Mouse (Mus musculus) liver, adult (tissue): ENCODE measurements around the gene Aars2.
A peak's percentile ranks its signal among the peaks of the same experiment; 100 is the strongest.

Source experiments
- GATA4 ChIP-seq: IDR thresholded peaks from 2 replicates; pipeline ENCODE4 v1.6.1; 2014; ENCODE audit warnings: mild to moderate bottlenecking, low read length; ENCODE audit not compliant: insufficient replicate concordance

Aars2 gene

GRCm38 (mm10) chr17:45557998-45558862 lies 51.6 kb downstream of the Aars2 start:
- no peak for TF ChIP-seq GATA4

- TF ChIP-seq GATA4, result no peak
Measured at GRCm38 (mm10) chr17:45559732-45560525, 53.3 kb downstream of the Aars2 start.

DNA sequence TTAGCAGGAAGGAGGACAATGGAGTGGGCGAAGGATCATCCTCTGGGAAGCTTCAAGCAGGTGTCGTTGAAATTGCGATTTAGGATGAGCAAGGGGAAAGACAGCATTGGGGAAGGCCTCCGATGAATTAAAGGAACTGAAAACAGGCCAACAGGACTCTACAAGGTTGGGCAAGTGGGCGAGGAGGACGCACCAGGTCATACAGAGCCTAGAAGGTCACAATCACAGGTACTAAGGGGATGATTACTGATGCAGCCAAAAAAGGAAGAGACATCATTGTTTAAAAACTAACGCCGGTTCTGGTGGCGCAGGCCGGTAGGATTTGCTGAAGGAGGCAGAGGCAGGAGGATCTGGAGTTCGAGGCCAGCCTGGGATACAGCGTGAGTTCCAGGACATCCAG lies 56.6 kb downstream of the Aars2 start:
- TF ChIP-seq GATA4, result no peak

GRCm38 (mm10) chr17:45563655-45564530 lies 57.3 kb downstream of the Aars2 start, which contains the start of gene Slc35b2:
Gene Slc35b2, plus strand, starts transcription at chr17:45563874.
- TF ChIP-seq GATA4, result peak; percentile 39; the same call in 1 of the 2 replicates

GRCm38 (mm10) chr17:45564531-45565084 lies 58.0 kb downstream of the Aars2 start:
- no peak for TF ChIP-seq GATA4

GRCm38 (mm10) chr17:45565103-45565502 lies 58.5 kb downstream of the Aars2 start:
- no peak for TF ChIP-seq GATA4

- no peak for TF ChIP-seq GATA4
Measured at GRCm38 (mm10) chr17:45566031-45566359, 59.4 kb downstream of the Aars2 start.

DNA sequence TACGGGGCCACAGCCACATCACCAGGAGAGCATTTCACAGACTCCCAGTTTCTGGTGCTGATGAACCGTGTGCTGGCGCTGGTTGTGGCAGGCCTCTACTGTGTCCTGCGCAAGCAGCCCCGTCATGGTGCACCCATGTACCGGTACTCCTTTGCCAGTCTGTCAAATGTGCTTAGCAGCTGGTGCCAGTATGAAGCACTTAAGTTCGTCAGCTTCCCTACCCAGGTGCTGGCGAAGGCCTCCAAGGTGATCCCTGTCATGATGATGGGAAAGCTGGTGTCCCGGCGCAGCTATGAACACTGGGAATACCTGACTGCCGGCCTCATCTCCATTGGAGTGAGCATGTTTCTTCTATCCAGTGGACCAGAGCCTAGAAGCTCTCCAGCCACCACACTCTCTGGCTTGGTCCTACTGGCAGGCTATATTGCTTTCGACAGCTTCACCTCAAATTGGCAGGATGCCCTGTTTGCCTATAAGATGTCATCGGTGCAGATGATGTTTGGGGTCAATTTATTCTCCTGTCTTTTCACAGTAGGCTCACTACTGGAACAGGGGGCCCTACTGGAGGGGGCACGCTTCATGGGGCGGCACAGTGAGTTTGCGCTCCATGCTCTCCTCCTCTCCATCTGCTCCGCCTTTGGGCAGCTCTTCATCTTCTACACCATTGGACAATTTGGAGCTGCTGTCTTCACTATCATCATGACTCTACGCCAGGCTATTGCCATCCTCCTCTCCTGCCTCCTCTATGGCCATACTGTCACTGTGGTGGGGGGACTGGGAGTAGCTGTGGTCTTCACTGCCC lies 59.9 kb downstream of the Aars2 start:
- no peak for TF ChIP-seq GATA4

DNA sequence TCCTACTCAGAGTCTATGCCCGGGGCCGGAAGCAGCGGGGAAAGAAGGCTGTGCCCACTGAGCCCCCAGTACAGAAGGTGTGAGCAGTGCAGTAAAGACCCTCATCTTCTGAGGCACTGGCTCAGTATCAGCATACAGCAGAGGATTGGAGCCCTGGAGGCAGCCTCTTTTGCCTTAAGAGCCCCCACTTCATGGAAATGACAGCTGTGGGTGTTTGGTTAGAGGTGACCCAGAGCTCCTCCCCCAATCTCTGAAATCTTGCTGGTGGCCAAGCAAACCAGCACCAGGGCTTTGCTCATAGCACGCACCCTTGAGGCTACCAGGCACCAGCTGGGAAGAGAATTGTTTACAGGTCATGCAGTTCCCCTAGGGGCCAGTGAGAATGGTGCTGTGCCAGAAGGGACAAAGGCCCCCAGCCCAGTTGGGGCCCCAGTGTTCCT lies 60.5 kb downstream of the Aars2 start:
- no peak for TF ChIP-seq GATA4

GRCm38 (mm10) chr17:45568990-45569389 lies 62.3 kb downstream of the Aars2 start:
- TF ChIP-seq GATA4, result no peak

DNA sequence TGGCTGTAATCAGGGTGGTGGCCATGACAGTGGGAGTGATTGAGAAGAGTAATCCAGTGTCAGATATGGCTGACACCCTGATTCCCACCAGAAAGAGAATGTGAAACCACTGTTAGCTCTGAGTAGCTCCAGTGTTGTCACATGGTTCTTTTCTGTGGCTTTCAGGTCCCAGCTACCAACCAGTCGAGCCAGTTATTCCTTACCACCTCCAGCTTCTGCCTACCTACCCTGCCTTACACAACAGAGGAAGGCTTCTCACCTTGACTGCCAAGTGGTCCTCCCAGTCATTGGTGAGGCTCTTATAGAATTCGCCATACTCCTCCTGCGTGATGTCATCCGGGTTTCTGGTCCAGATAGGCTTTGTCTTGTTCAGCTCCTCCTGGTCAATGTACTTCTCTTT lies 63.4 kb downstream of the Aars2 start:
- no peak for TF ChIP-seq GATA4
